Mouse (Mus musculus) spleen, adult 2 months (tissue): Measurements from ENCODE around the gene Zfp706.

Experiments
- CTCF ChIP-seq: fragments of 200-500 bp; IDR thresholded peaks from 2 replicates; pipeline ENCODE4 v1.5.1; 2011; ENCODE audit warnings: mild to moderate bottlenecking, inconsistent platforms; ENCODE audit not compliant: insufficient read depth, insufficient read length, insufficient replicate concordance; ENCODE audit errors: extremely low read depth
- POLR2A ChIP-seq: fragments of 200-500 bp; IDR thresholded peaks from 2 replicates; pipeline ENCODE4 v1.6.1; 2011; ENCODE audit warnings: low read depth, low read length, inconsistent platforms

GRCm38 (mm10) chr15:37046586-37046985 lies 39.0 kb upstream of the Zfp706 start:
- TF ChIP-seq POLR2A (no peak), CTCF (no peak)
